Mouse (Mus musculus) layer of hippocampus, adult 18-20 months (tissue): ENCODE measurements at regions not wholly inside any gene's neighbourhood (a gene's known extent, or its start where the extent isn't known, plus 50 kb on each side); places are given as distances from the start of the nearest gene placed in this dataset.
"Not testable (repeated sequence)": the region's sequence is repeated elsewhere in the genome, so short reads cannot be mapped to it uniquely, and the experiment has no call there.

Experiments used
- DNase-seq, 2 experiments: peaks; one replicate each; pipeline ENCODE4 v3.0.0; 2022; ENCODE audit warnings: low spot score in 2 of 2

GRCm38 (mm10) chrX:24169992-24170391 is 211.3 kb upstream of the Gm4985 start:
- not testable (repeated sequence) for DNase-seq

GRCm38 (mm10) chrX:24161654-24162053 is 202.9 kb upstream of the Gm4985 start:
- DNase-seq: peak in 1 of 2 experiments; percentile 2

- DNase-seq: not testable (repeated sequence)
Measured at GRCm38 (mm10) chrX:24153277-24153873, 194.6 kb upstream of the Gm4985 start.
